Mouse (Mus musculus): ENCODE results near the gene Rras. TPM values are rescaled to one million over a fixed set of nuclear protein-coding genes. Genes with fewer than 3 reads are reported as not detected.

The Rras gene
- polyA plus RNA-seq, 1 experiment from 2014 or later, result 15.5 TPM

- Histone ChIP-seq H3K9ac (ENCODE audit: low read length) (peak within 1 kb of the TSS; percentile 61), H3K9me3 (ENCODE audit: control insufficient read depth, low read length) (no peaks in the 10 kb centered on the region), H3K4me2 (ENCODE audit: low read depth, low read length, severe bottlenecking) (peak within 1 kb of the TSS; percentile 67), H3K4me3 (ENCODE audit: low read depth, low read length) (peak within 1 kb of the TSS; percentile 66), H3K27ac (ENCODE audit: low read depth, low read length) (peak within 1 kb of the TSS; percentile 57; the same call in 1 of the 2 replicates), H3K27me3 (ENCODE audit: control insufficient read depth, insufficient read depth, low read length) (no peaks in the 10 kb centered on the region), H3K4me1 (replicated peaks; ENCODE audit: control insufficient read depth, insufficient read depth, low read length) (peaks cover 9% of the 10 kb centered on the region), H3K36me3 (ENCODE audit: control insufficient read depth, insufficient read depth, low read length) (peaks cover 11% of the 10 kb centered on the region)
- ATAC-seq (replicated peaks; ENCODE audit: low FRiP score) (peak; percentile 90), DNase-seq (ENCODE audit: low spot score) (peak; percentile 94)
- under 1% methylated on average over 43 of the region's 43 CpGs for WGBS
These were observed 20.4 kb upstream of the Rras start, which contains the start of gene Irf3 for GRCm38 (mm10) chr7:44997231-44997939. Gene Irf3, plus strand, starts transcription at chr7:44997648.

- Histone ChIP-seq H3K27ac (ENCODE audit: low read depth, low read length) (peak overlapping the region; percentile 57; the same call in 1 of the 2 replicates), H3K9me3 (ENCODE audit: control insufficient read depth, low read length) (no peaks in the 10 kb centered on the region), H3K9ac (ENCODE audit: low read length) (peak overlapping the region; percentile 61), H3K4me3 (ENCODE audit: low read depth, low read length) (peak overlapping the region; percentile 66), H3K36me3 (ENCODE audit: control insufficient read depth, insufficient read depth, low read length) (peaks cover 13% of the 10 kb centered on the region), H3K4me2 (ENCODE audit: low read depth, low read length, severe bottlenecking) (peak overlapping the region; percentile 67), H3K4me1 (replicated peaks; ENCODE audit: control insufficient read depth, insufficient read depth, low read length) (peaks cover 9% of the 10 kb centered on the region), H3K27me3 (ENCODE audit: control insufficient read depth, insufficient read depth, low read length) (no peaks in the 10 kb centered on the region)
- 6% methylated on average over 15 of the region's 15 CpGs for WGBS
- DNase-seq (ENCODE audit: low spot score) (no peak), ATAC-seq (replicated peaks; ENCODE audit: low FRiP score) (no peak; the same call in none of the 2 replicates)
These were observed 19.8 kb upstream of the Rras start for GRCm38 (mm10) chr7:44997940-44998428.

- H3K27me3 ChIP-seq (ENCODE audit: control insufficient read depth, insufficient read depth, low read length), result no peaks in the 10 kb centered on the region
- no peak for DNase-seq (ENCODE audit: low spot score)
- H3K4me3 ChIP-seq (ENCODE audit: low read depth, low read length), result peak within 1 kb of the TSS; percentile 66
- peak within 1 kb of the TSS; percentile 57; the same call in 1 of the 2 replicates for H3K27ac ChIP-seq (ENCODE audit: low read depth, low read length)
- 5% methylated on average over 18 of the region's 18 CpGs for WGBS
- peak within 1 kb of the TSS; percentile 67 for H3K4me2 ChIP-seq (ENCODE audit: low read depth, low read length, severe bottlenecking)
- H3K4me1 ChIP-seq (replicated peaks; ENCODE audit: control insufficient read depth, insufficient read depth, low read length), result peaks cover 9% of the 10 kb centered on the region
- H3K36me3 ChIP-seq (ENCODE audit: control insufficient read depth, insufficient read depth, low read length), result peaks cover 17% of the 10 kb centered on the region
- H3K9ac ChIP-seq (ENCODE audit: low read length), result peak within 1 kb of the TSS; percentile 61
- ATAC-seq (replicated peaks; ENCODE audit: low FRiP score), result no peak
- no peaks in the 10 kb centered on the region for H3K9me3 ChIP-seq (ENCODE audit: control insufficient read depth, low read length)
These were observed 19.2 kb upstream of the Rras start, which contains the start of gene Bcl2l12 for GRCm38 (mm10) chr7:44998501-44998955. Gene Bcl2l12, minus strand, starts transcription at chr7:44998712.

GRCm38 (mm10) chr7:44999753-45000152, 18.0 kb upstream of the Rras start:
- Histone ChIP-seq H3K27ac (ENCODE audit: low read depth, low read length) (no peak overlapping the region), H3K9ac (ENCODE audit: low read length) (no peak overlapping the region), H3K4me1 (replicated peaks; ENCODE audit: control insufficient read depth, insufficient read depth, low read length) (peaks cover 9% of the 10 kb centered on the region), H3K4me3 (ENCODE audit: low read depth, low read length) (no peak overlapping the region), H3K4me2 (ENCODE audit: low read depth, low read length, severe bottlenecking) (no peak overlapping the region), H3K36me3 (ENCODE audit: control insufficient read depth, insufficient read depth, low read length) (peaks cover 23% of the 10 kb centered on the region), H3K27me3 (ENCODE audit: control insufficient read depth, insufficient read depth, low read length) (no peaks in the 10 kb centered on the region), H3K9me3 (ENCODE audit: control insufficient read depth, low read length) (no peaks in the 10 kb centered on the region)
- ATAC-seq (replicated peaks; ENCODE audit: low FRiP score) (no peak), DNase-seq (ENCODE audit: low spot score) (no peak)
- WGBS, result 87% methylated on average over 11 of the region's 11 CpGs

- no peak overlapping the region for H3K4me2 ChIP-seq (ENCODE audit: low read depth, low read length, severe bottlenecking)
- H3K27ac ChIP-seq (ENCODE audit: low read depth, low read length), result no peak overlapping the region
- no peak for ATAC-seq (replicated peaks; ENCODE audit: low FRiP score)
- DNase-seq (ENCODE audit: low spot score), result no peak
- no peaks in the 10 kb centered on the region for H3K27me3 ChIP-seq (ENCODE audit: control insufficient read depth, insufficient read depth, low read length)
- WGBS, result 89% methylated on average over 21 of the region's 21 CpGs
- peaks cover 27% of the 10 kb centered on the region for H3K36me3 ChIP-seq (ENCODE audit: control insufficient read depth, insufficient read depth, low read length)
- H3K9me3 ChIP-seq (ENCODE audit: control insufficient read depth, low read length), result no peaks in the 10 kb centered on the region
- no peak overlapping the region for H3K9ac ChIP-seq (ENCODE audit: low read length)
- no peak overlapping the region for H3K4me3 ChIP-seq (ENCODE audit: low read depth, low read length)
- H3K4me1 ChIP-seq (replicated peaks; ENCODE audit: control insufficient read depth, insufficient read depth, low read length), result peaks cover 7% of the 10 kb centered on the region
These were observed 17.1 kb upstream of the Rras start for GRCm38 (mm10) chr7:45000539-45001114.

- H3K9me3 ChIP-seq (ENCODE audit: control insufficient read depth, low read length), result no peaks in the 10 kb centered on the region
- H3K36me3 ChIP-seq (ENCODE audit: control insufficient read depth, insufficient read depth, low read length), result peaks cover 36% of the 10 kb centered on the region
- H3K9ac ChIP-seq (ENCODE audit: low read length), result no peak overlapping the region
- WGBS, result 87% methylated on average over 7 of the region's 7 CpGs
- no peak overlapping the region for H3K4me3 ChIP-seq (ENCODE audit: low read depth, low read length)
- DNase-seq (ENCODE audit: low spot score) (no peak), ATAC-seq (replicated peaks; ENCODE audit: low FRiP score) (no peak)
- peaks cover 7% of the 10 kb centered on the region for H3K4me1 ChIP-seq (replicated peaks; ENCODE audit: control insufficient read depth, insufficient read depth, low read length)
- H3K4me2 ChIP-seq (ENCODE audit: low read depth, low read length, severe bottlenecking), result no peak overlapping the region
- H3K27ac ChIP-seq (ENCODE audit: low read depth, low read length), result no peak overlapping the region
- no peaks in the 10 kb centered on the region for H3K27me3 ChIP-seq (ENCODE audit: control insufficient read depth, insufficient read depth, low read length)
These were observed 15.3 kb upstream of the Rras start for GRCm38 (mm10) chr7:45002440-45002839.

- no peak for ATAC-seq (replicated peaks; ENCODE audit: low FRiP score)
- no peak for DNase-seq (ENCODE audit: low spot score)
- H3K36me3 ChIP-seq (ENCODE audit: control insufficient read depth, insufficient read depth, low read length), result peaks cover 44% of the 10 kb centered on the region
- H3K27me3 ChIP-seq (ENCODE audit: control insufficient read depth, insufficient read depth, low read length), result no peaks in the 10 kb centered on the region
- no peak overlapping the region for H3K4me3 ChIP-seq (ENCODE audit: low read depth, low read length)
- H3K4me1 ChIP-seq (replicated peaks; ENCODE audit: control insufficient read depth, insufficient read depth, low read length), result no peaks in the 10 kb centered on the region
- no peak overlapping the region for H3K9ac ChIP-seq (ENCODE audit: low read length)
- WGBS, result 90% methylated on average over 3 of the region's 3 CpGs
- H3K27ac ChIP-seq (ENCODE audit: low read depth, low read length), result no peak overlapping the region
- H3K9me3 ChIP-seq (ENCODE audit: control insufficient read depth, low read length), result no peaks in the 10 kb centered on the region
- H3K4me2 ChIP-seq (ENCODE audit: low read depth, low read length, severe bottlenecking), result no peak overlapping the region
These were observed 13.2 kb upstream of the Rras start for GRCm38 (mm10) chr7:45004546-45004945.

- Histone ChIP-seq H3K4me1 (replicated peaks; ENCODE audit: control insufficient read depth, insufficient read depth, low read length) (no peaks in the 10 kb centered on the region), H3K4me2 (ENCODE audit: low read depth, low read length, severe bottlenecking) (no peak overlapping the region), H3K9ac (ENCODE audit: low read length) (no peak overlapping the region), H3K4me3 (ENCODE audit: low read depth, low read length) (no peak overlapping the region), H3K36me3 (ENCODE audit: control insufficient read depth, insufficient read depth, low read length) (peaks cover 44% of the 10 kb centered on the region), H3K27ac (ENCODE audit: low read depth, low read length) (no peak overlapping the region), H3K9me3 (ENCODE audit: control insufficient read depth, low read length) (no peaks in the 10 kb centered on the region), H3K27me3 (ENCODE audit: control insufficient read depth, insufficient read depth, low read length) (no peaks in the 10 kb centered on the region)
- no peak for ATAC-seq (replicated peaks; ENCODE audit: low FRiP score)
- WGBS, result 88% methylated on average over 6 of the region's 6 CpGs
- no peak for DNase-seq (ENCODE audit: low spot score)
These were observed 12.3 kb upstream of the Rras start for GRCm38 (mm10) chr7:45005321-45005992.
